Mouse (Mus musculus) G1E (cell line): Measurements from ENCODE around the gene Sema6b.

Source experiments
- CTCF ChIP-seq: IDR thresholded peaks from 2 replicates; pipeline ENCODE4 v1.5.1; 2012; ENCODE audit warnings: low read depth, low read length, inconsistent platforms, mixed read lengths
- GATA1 ChIP-seq: IDR thresholded peaks from 2 replicates; pipeline ENCODE4 v1.6.1; 2012; ENCODE audit warnings: borderline replicate concordance, low read length, inconsistent platforms, mixed read lengths
- GATA2 ChIP-seq: IDR thresholded peaks from 2 replicates; pipeline ENCODE4 v1.6.1; 2012; ENCODE audit warnings: low read depth, low read length, inconsistent platforms, borderline replicate concordance

DNA sequence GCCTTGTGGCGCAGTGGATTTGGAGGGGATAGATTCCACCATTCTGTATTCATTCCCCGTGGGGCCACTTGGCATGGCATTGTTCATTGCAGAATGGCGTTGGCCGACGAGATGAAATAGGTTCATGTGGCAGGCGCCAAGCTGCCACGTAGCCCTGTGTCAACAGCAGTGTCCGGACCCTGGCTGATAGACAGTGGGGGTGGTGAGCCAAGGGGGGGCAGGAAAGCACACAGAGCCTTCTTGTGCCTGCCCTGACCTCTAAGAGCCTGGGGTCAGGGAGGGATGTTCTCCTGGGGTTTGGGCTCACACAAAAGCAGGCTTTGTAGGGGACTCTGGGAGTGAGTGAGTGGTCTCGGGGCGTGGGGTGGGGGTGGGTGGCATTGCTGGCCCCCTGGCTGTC, 30.5 kb upstream of the Sema6b start:
- no peak for TF ChIP-seq CTCF
- no peak for TF ChIP-seq GATA2
- TF ChIP-seq GATA1, result no peak
